Mouse (Mus musculus) MEL (cell line): ENCODE results near the gene Pom121l2. TPM values are rescaled to one million over a fixed set of nuclear protein-coding genes. Genes with fewer than 3 reads are reported as not detected.
A peak's percentile ranks its signal among the peaks of the same experiment; 100 is the strongest.

Experiments
- DNase-seq: peaks from one replicate; pipeline ENCODE4 v3.0.0; 2011; ENCODE audit warnings: low read depth, low spot score
- H3K27ac ChIP-seq: 2 replicates; pipeline ENCODE4 v1.5.1; 2012; ENCODE audit warnings: low read depth, mild to moderate bottlenecking, control low read depth, low read length, moderate library complexity; ENCODE audit not compliant: control insufficient read depth
- H3K27me3 ChIP-seq, 2 experiments: fragments of 150-350 bp in 1 of 2; sonication (generic) in 1 of 2; 2 replicates each; pipeline ENCODE4 v1.6.1; 2012; ENCODE audit warnings: low read length in 2 of 2, mild to moderate bottlenecking in 2 of 2, improper control_type of control experiment in 1 of 2, moderate library complexity in 1 of 2; ENCODE audit not compliant: insufficient read depth in 2 of 2, control insufficient read depth in 1 of 2
- H3K36me3 ChIP-seq, 2 experiments: 2 replicates each; pipeline ENCODE4 v1.6.1; 2012 to 2014; ENCODE audit warnings: low read length in 2 of 2, improper control_type of control experiment in 1 of 2, inconsistent platforms in 1 of 2, mild to moderate bottlenecking in 1 of 2; ENCODE audit not compliant: insufficient read depth in 2 of 2, control insufficient read depth in 1 of 2
- H3K4me1 ChIP-seq, 2 experiments: fragments of 150-350 bp in 1 of 2; sonication (generic) in 1 of 2; 2 replicates each; pipeline ENCODE4 v1.6.1; 2012; ENCODE audit warnings: low read length in 2 of 2, improper control_type of control experiment in 1 of 2, mild to moderate bottlenecking in 1 of 2; ENCODE audit not compliant: insufficient read depth in 2 of 2, control insufficient read depth in 1 of 2
- H3K4me3 ChIP-seq, 2 experiments: fragments of 150-350 bp in 1 of 2; sonication (generic) in 1 of 2; 2 replicates each; pipeline ENCODE4 v1.5.1; 2012; ENCODE audit warnings: low read depth in 2 of 2, low read length in 2 of 2, mild to moderate bottlenecking in 2 of 2, moderate library complexity in 2 of 2, control low read depth in 1 of 2, improper control_type of control experiment in 1 of 2; ENCODE audit not compliant: control insufficient read depth in 1 of 2, insufficient read depth in 1 of 2
- H3K79me2 ChIP-seq: 2 replicates; pipeline ENCODE4 v1.6.1; 2012; ENCODE audit warnings: mild to moderate bottlenecking, low read length, moderate library complexity; ENCODE audit not compliant: control insufficient read depth, poor library complexity, insufficient read depth
- H3K9ac ChIP-seq: 2 replicates; pipeline ENCODE4 v1.6.1; 2012; ENCODE audit warnings: low read depth, mild to moderate bottlenecking, control low read depth, low read length, moderate library complexity; ENCODE audit not compliant: control insufficient read depth, poor library complexity, severe bottlenecking
- H3K9me3 ChIP-seq: fragments of 150-350 bp; sonication (generic); replicated peaks from 2 replicates; pipeline ENCODE4 v1.6.1; 2012; ENCODE audit warnings: mild to moderate bottlenecking, low read length, improper control_type of control experiment, moderate library complexity; ENCODE audit not compliant: insufficient read depth
- CHD1 ChIP-seq: IDR thresholded peaks from 2 replicates; pipeline ENCODE4 v1.6.1; 2012; ENCODE audit warnings: low read depth, mild to moderate bottlenecking, inconsistent platforms, low read length, improper control_type of control experiment
- E2F4 ChIP-seq: IDR thresholded peaks from 2 replicates; pipeline ENCODE4 v1.6.1; 2011; ENCODE audit warnings: low read depth, low read length, improper control_type of control experiment, borderline replicate concordance
- ELF1 ChIP-seq: IDR thresholded peaks from 2 replicates; pipeline ENCODE4 v1.6.1; 2014; ENCODE audit warnings: low read depth, mild to moderate bottlenecking, inconsistent platforms, low read length, improper control_type of control experiment, moderate library complexity
- EP300 ChIP-seq, 2 experiments: IDR thresholded peaks; 2 replicates each; pipeline ENCODE4 v1.6.1; 2011; ENCODE audit warnings: improper control_type of control experiment in 2 of 2, low read length in 2 of 2, low read depth in 1 of 2, mild to moderate bottlenecking in 1 of 2
- GATA1 ChIP-seq: IDR thresholded peaks from 2 replicates; pipeline ENCODE4 v1.6.1; 2011; ENCODE audit warnings: low read depth, low read length, improper control_type of control experiment
- HCFC1 ChIP-seq: IDR thresholded peaks from 2 replicates; pipeline ENCODE4 v1.6.1; 2012; ENCODE audit warnings: low read depth, mild to moderate bottlenecking, inconsistent platforms, low read length, improper control_type of control experiment, moderate library complexity
- JUND ChIP-seq: IDR thresholded peaks from 2 replicates; pipeline ENCODE4 v1.6.1; 2011; ENCODE audit warnings: low read depth, mild to moderate bottlenecking, improper control_type of control experiment, low read length
- MAFK ChIP-seq: IDR thresholded peaks from 2 replicates; pipeline ENCODE4 v1.6.1; 2011; ENCODE audit warnings: low read depth, mild to moderate bottlenecking, low read length, improper control_type of control experiment, borderline replicate concordance
- MAX ChIP-seq: IDR thresholded peaks from 2 replicates; pipeline ENCODE4 v1.6.1; 2011; ENCODE audit warnings: low read length, improper control_type of control experiment
- MEF2A ChIP-seq: IDR thresholded peaks from 2 replicates; pipeline ENCODE4 v1.6.1; 2014; ENCODE audit warnings: low read depth, mild to moderate bottlenecking, inconsistent platforms, low read length, improper control_type of control experiment; ENCODE audit not compliant: poor library complexity, insufficient replicate concordance, severe bottlenecking; ENCODE audit errors: extremely low read depth
- MYC ChIP-seq: IDR thresholded peaks from 2 replicates; pipeline ENCODE4 v1.6.1; 2011; ENCODE audit warnings: low read depth, mild to moderate bottlenecking, low read length, improper control_type of control experiment, moderate library complexity
- NELFE ChIP-seq: IDR thresholded peaks from 2 replicates; pipeline ENCODE4 v1.6.1; 2011; ENCODE audit warnings: low read depth, low read length, improper control_type of control experiment
- NRF1 ChIP-seq: IDR thresholded peaks from 2 replicates; pipeline ENCODE4 v1.6.1; 2014; ENCODE audit warnings: low read depth, mild to moderate bottlenecking, inconsistent platforms, low read length, improper control_type of control experiment, moderate library complexity; ENCODE audit not compliant: poor library complexity, insufficient read depth, severe bottlenecking
- POLR2A ChIP-seq, 2 experiments: IDR thresholded peaks; 2 replicates each; pipeline ENCODE4 v1.6.1; 2011 to 2012; ENCODE audit warnings: low read length in 2 of 2, mild to moderate bottlenecking in 2 of 2, control low read depth in 1 of 2, improper control_type of control experiment in 1 of 2, low read depth in 1 of 2, moderate library complexity in 1 of 2; ENCODE audit not compliant: control insufficient read depth in 1 of 2, insufficient read depth in 1 of 2, poor library complexity in 1 of 2
- POLR2AphosphoS2 ChIP-seq: IDR thresholded peaks from 2 replicates; pipeline ENCODE4 v1.6.1; 2011; ENCODE audit warnings: low read length, improper control_type of control experiment
- RAD21 ChIP-seq: IDR thresholded peaks from 2 replicates; pipeline ENCODE4 v1.6.1; 2011; ENCODE audit warnings: mild to moderate bottlenecking, low read depth, low read length, improper control_type of control experiment
- RCOR1 ChIP-seq: IDR thresholded peaks from 2 replicates; pipeline ENCODE4 v1.6.1; 2012; ENCODE audit warnings: low read depth, mild to moderate bottlenecking, inconsistent platforms, low read length, improper control_type of control experiment
- TAL1 ChIP-seq: IDR thresholded peaks from 2 replicates; pipeline ENCODE4 v1.6.1; 2012; ENCODE audit warnings: mild to moderate bottlenecking, inconsistent platforms, low read length, moderate library complexity, mixed read lengths
- TBP ChIP-seq: IDR thresholded peaks from 2 replicates; pipeline ENCODE4 v1.8.0; 2011; ENCODE audit warnings: low read depth, low read length, improper control_type of control experiment
- TCF12 ChIP-seq: IDR thresholded peaks from 2 replicates; pipeline ENCODE4 v1.6.1; 2014; ENCODE audit warnings: low read depth, mild to moderate bottlenecking, inconsistent platforms, low read length, improper control_type of control experiment, moderate library complexity
- UBTF ChIP-seq: IDR thresholded peaks from 2 replicates; pipeline ENCODE4 v1.6.1; 2012; ENCODE audit warnings: low read depth, mild to moderate bottlenecking, inconsistent platforms, low read length, improper control_type of control experiment, moderate library complexity, borderline replicate concordance; ENCODE audit not compliant: insufficient read depth
- USF2 ChIP-seq, 2 experiments: IDR thresholded peaks; 2 replicates each; pipeline ENCODE4 v1.6.1; 2011 to 2012; ENCODE audit warnings: improper control_type of control experiment in 2 of 2, low read length in 2 of 2, borderline replicate concordance in 1 of 2, inconsistent platforms in 1 of 2, low read depth in 1 of 2, mild to moderate bottlenecking in 1 of 2; ENCODE audit not compliant: insufficient read depth in 1 of 2
- ZKSCAN1 ChIP-seq: IDR thresholded peaks from 2 replicates; pipeline ENCODE4 v1.6.1; 2012; ENCODE audit warnings: low read depth, mild to moderate bottlenecking, inconsistent platforms, low read length, improper control_type of control experiment, moderate library complexity
- ZMIZ1 ChIP-seq: IDR thresholded peaks from 2 replicates; pipeline ENCODE4 v1.6.1; 2012; ENCODE audit warnings: low read depth, mild to moderate bottlenecking, inconsistent platforms, low read length, improper control_type of control experiment, moderate library complexity
- ZNF384 ChIP-seq: IDR thresholded peaks from 2 replicates; pipeline ENCODE4 v1.6.1; 2012; ENCODE audit warnings: low read depth, mild to moderate bottlenecking, inconsistent platforms, low read length, improper control_type of control experiment
- polyA plus RNA-seq, 2 experiments: library from polyadenylated mRNA; stranded (reverse) in 1 of 2; unstranded in 1 of 2; fragments of >175 nt in 1 of 2; fragments of >200 nt in 1 of 2; gene quantifications; 2 replicates each; pipeline versions ENCODE4 v1.2.1 to v1.2.4; 2012; ENCODE audit warnings: low replicate concordance in 2 of 2, low read depth in 1 of 2; ENCODE audit not compliant: insufficient read length in 2 of 2, insufficient read depth in 1 of 2, missing spikeins in 1 of 2
- total RNA-seq: library from RNA; depleted of rRNA; stranded (reverse); fragments of 300-350 nt; gene quantifications from 2 replicates; pipeline ENCODE4 v1.2.3, GENCODE M21; 2012

Pom121l2 gene
- total and polyA plus RNA-seq, 3 experiments: not detected

DNA sequence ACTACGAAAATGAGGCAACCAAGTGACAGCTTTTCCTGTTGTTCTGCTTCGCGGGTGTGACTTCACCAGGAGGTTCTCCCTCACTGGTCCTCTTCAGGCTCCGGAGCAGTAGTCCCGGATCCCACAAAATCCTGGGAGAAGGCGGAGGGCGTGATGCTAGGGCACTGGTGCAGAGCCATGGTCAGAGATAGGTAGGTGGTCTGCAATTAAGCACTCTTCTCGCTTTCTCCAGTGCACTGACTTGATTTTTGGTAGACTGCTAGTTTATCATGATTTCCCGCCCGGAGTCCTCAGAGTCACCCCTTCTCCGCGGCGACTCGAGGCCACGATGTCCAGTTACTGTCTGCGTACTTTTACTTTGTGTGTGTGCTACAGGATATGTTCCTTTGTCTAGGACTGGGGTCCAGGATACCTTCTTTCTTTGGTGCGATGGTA, 33.4 kb downstream of the Pom121l2 start (continued):
- no peak for TF ChIP-seq ZKSCAN1
- TF ChIP-seq NELFE: no peak
- TF ChIP-seq MEF2A: no peak

DNA sequence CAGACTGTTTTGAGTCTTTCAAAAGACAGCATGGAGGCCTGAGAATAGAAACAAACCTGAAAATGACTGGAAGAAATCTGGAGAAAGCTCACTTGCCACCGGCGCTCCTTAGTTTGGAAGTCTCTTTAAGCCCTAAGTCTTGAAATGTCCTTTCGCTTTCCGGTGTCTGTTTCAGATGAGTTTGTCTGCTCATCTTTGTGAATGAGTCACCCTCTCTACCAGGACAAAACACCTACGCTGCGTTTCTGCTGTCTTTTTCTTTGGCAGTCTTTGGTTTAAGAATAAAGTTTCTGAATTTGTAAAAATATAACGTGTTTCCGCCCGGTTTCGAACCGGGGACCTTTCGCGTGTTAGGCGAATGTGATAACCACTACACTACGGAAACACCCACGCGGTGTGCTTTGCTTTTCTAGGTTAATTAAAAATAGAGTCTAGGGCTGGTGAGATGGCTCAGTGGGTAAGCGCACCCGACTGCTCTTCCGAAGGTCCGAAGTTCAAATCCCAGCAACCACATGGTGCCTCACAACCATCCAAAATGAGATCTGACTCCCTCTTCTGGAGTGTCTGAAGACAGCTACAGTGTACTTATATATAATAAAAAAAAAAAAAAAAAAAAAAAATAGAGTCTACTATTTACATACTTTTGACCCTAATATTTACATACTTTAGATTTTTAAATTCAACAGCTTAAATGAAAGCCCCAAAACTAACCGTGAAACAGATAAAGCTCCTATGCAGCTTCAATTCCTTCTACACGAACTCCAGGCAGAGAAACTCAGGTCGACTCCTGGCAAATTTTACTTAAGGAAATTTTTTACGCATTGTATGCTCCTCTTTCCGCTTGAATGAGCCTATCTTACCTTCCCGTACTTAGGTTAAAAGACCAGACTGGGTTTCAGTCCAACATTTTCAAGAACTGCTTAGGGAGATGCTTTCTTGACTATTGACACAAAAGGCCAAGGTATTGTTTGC, 34.8 kb downstream of the Pom121l2 start:
- no peaks in the 10 kb centered on the region for H3K4me1 ChIP-seq
- H3K4me3 ChIP-seq: peak overlapping the region; percentile 6 to 43; a peak in 3 of 4 replicates
- H3K27ac ChIP-seq: no peak overlapping the region
- TF ChIP-seq NELFE (no peak), ZMIZ1 (no peak), MYC (peak; percentile 74), TCF12 (no peak), ZNF384 (peak; percentile 93), USF2 (IDR thresholded peaks at IDR 0.05; ENCODE audit: borderline replicate concordance in 1 of 2, insufficient read depth in 1 of 2, low read depth in 1 of 2, low read length in 2 of 2) (no peak), JUND (no peak), HCFC1 (no peak), MAFK (peak; percentile 96), NRF1 (no peak), UBTF (no peak), GATA1 (peak; percentile 21; the same call in 1 of the 2 replicates), RAD21 (no peak), TBP (peak; percentile 99), POLR2A (IDR thresholded peaks at IDR 0.05; ENCODE audit: control insufficient read depth in 1 of 2, insufficient read depth in 1 of 2, low read depth in 1 of 2, low read length in 2 of 2, poor library complexity in 1 of 2) (no peak), ZKSCAN1 (no peak), ELF1 (peak; percentile 50; the same call in 1 of the 2 replicates), TAL1 (no peak), RCOR1 (no peak), CHD1 (no peak), MAX (no peak), POLR2AphosphoS2 (no peak), EP300 (IDR thresholded peaks at IDR 0.05; ENCODE audit: low read depth in 1 of 2, low read length in 2 of 2) (no peak), E2F4 (no peak)
- H3K9ac ChIP-seq: peak overlapping the region; percentile 49
- peak; percentile 92 for DNase-seq
- no peaks in the 10 kb centered on the region for H3K79me2 ChIP-seq
- no peaks in the 10 kb centered on the region for H3K9me3 ChIP-seq
- H3K36me3 ChIP-seq: peaks cover 0 to 4% of the 10 kb centered on the region in 2 experiments; a peak in 1 of 4 replicates
- H3K27me3 ChIP-seq: no peaks in the 10 kb centered on the region; a peak in 2 of 4 replicates
